Mouse (Mus musculus) embryonic facial prominence, embryonic 14.5 days (tissue): ENCODE results near the gene Rimbp2. TPM values are rescaled to one million over a fixed set of nuclear protein-coding genes. Genes with fewer than 3 reads are reported as not detected.

Source experiments
- ATAC-seq: fragments of 200-750 bp; cut with Nextera tagmentation; 2 replicates; pipeline ENCODE4 v1.8.0; 2017; ENCODE audit warnings: low read depth, moderate number of reproducible peaks, moderate TSS enrichment
- DNase-seq: peaks from one replicate; pipeline ENCODE4 v3.0.0-alpha.2; 2015; ENCODE audit warnings: low spot score
- H3K27ac ChIP-seq: fragments of 300-500 bp; sonication (generic); replicated peaks from 2 replicates; pipeline ENCODE4 v1.5.1; 2014; ENCODE audit warnings: low read depth, mild to moderate bottlenecking, low read length, moderate library complexity
- H3K27me3 ChIP-seq: fragments of 300-500 bp; sonication (generic); replicated peaks from 2 replicates; pipeline ENCODE4 v1.6.1; 2014; ENCODE audit warnings: low read length; ENCODE audit not compliant: control insufficient read depth, insufficient read depth
- H3K36me3 ChIP-seq: fragments of 300-500 bp; sonication (generic); 2 replicates; pipeline ENCODE4 v1.6.1; 2014; ENCODE audit warnings: low read length, mixed read lengths; ENCODE audit not compliant: control insufficient read depth, insufficient read depth
- H3K4me1 ChIP-seq: fragments of 300-500 bp; sonication (generic); 2 replicates; pipeline ENCODE4 v1.6.1; 2014; ENCODE audit warnings: antibody characterized with exemption, low read length; ENCODE audit not compliant: control insufficient read depth, insufficient read depth
- H3K4me2 ChIP-seq: fragments of 300-500 bp; sonication (generic); 2 replicates; pipeline ENCODE4 v1.6.1; 2014; ENCODE audit warnings: low read depth, mild to moderate bottlenecking, low read length, moderate library complexity, mixed read lengths
- H3K4me3 ChIP-seq: fragments of 300-500 bp; sonication (generic); 2 replicates; pipeline ENCODE4 v1.5.1; 2014; ENCODE audit warnings: low read depth, mild to moderate bottlenecking, low read length
- H3K9ac ChIP-seq: fragments of 300-500 bp; sonication (generic); 2 replicates; pipeline ENCODE4 v1.6.1; 2014; ENCODE audit warnings: low read depth, mild to moderate bottlenecking, low read length, moderate library complexity, mixed read lengths
- H3K9me3 ChIP-seq: fragments of 300-500 bp; sonication (generic); 2 replicates; pipeline ENCODE4 v1.6.1; 2016; ENCODE audit warnings: low read length; ENCODE audit not compliant: control insufficient read depth
- WGBS: fragments of 180-500 bp; shearing (Covaris S2); extraction: QIAGEN DNeasy Blood & Tissue Kit; methylation state at CpG from one replicate; pipeline ENCODE4 v1.1.7; 2014; 5-methylcytosine and 5-hydroxymethylcytosine counted together
- polyA plus RNA-seq: library from polyadenylated mRNA; unstranded; fragments of >200 nt; fragmentation: Nextera tagmentation; extraction: Ambion mirVana; gene quantifications from 2 replicates; pipeline ENCODE4 v1.2.1, GENCODE M21; 2014

Rimbp2 gene
- polyA plus RNA-seq, 1 experiment from 2014 or later, result 0.21 TPM

GRCm38 (mm10) chr5:128815629-128816028, 137.7 kb downstream of the Rimbp2 start:
- no peak for ATAC-seq
- Histone ChIP-seq H3K9me3 (no peaks in the 10 kb centered on the region), H3K4me2 (no peak overlapping the region), H3K4me1 (no peaks in the 10 kb centered on the region), H3K9ac (no peak overlapping the region), H3K36me3 (no peaks in the 10 kb centered on the region), H3K27ac (no peak overlapping the region), H3K27me3 (no peaks in the 10 kb centered on the region), H3K4me3 (no peak overlapping the region)
- 62% methylated on average over 8 of the region's 8 CpGs for WGBS
- DNase-seq, result no peak

- no peaks in the 10 kb centered on the region for H3K4me1 ChIP-seq
- no peak overlapping the region for H3K4me3 ChIP-seq
- WGBS, result 65% methylated on average over 6 of the region's 6 CpGs
- H3K4me2 ChIP-seq, result no peak overlapping the region
- DNase-seq (no peak), ATAC-seq (no peak)
- no peak overlapping the region for H3K27ac ChIP-seq
- no peaks in the 10 kb centered on the region for H3K9me3 ChIP-seq
- H3K27me3 ChIP-seq, result no peaks in the 10 kb centered on the region
- H3K9ac ChIP-seq, result no peak overlapping the region
- H3K36me3 ChIP-seq, result no peaks in the 10 kb centered on the region
Observed at GRCm38 (mm10) chr5:128815078-128815477, 138.2 kb downstream of the Rimbp2 start.

GRCm38 (mm10) chr5:128813121-128813520, 140.2 kb downstream of the Rimbp2 start:
- no peaks in the 10 kb centered on the region for H3K36me3 ChIP-seq
- no peak overlapping the region for H3K4me2 ChIP-seq
- no peaks in the 10 kb centered on the region for H3K4me1 ChIP-seq
- no peak overlapping the region for H3K4me3 ChIP-seq
- H3K27ac ChIP-seq, result no peak overlapping the region
- H3K9me3 ChIP-seq, result no peaks in the 10 kb centered on the region
- 23% methylated on average over 11 of the region's 11 CpGs for WGBS
- no peaks in the 10 kb centered on the region for H3K27me3 ChIP-seq
- DNase-seq, result peak; percentile 3
- H3K9ac ChIP-seq, result no peak overlapping the region
- ATAC-seq, result no peak

- Histone ChIP-seq H3K9ac (no peak overlapping the region), H3K9me3 (no peaks in the 10 kb centered on the region), H3K4me3 (no peak overlapping the region), H3K4me2 (no peak overlapping the region), H3K4me1 (no peaks in the 10 kb centered on the region), H3K36me3 (no peaks in the 10 kb centered on the region), H3K27me3 (no peaks in the 10 kb centered on the region), H3K27ac (no peak overlapping the region)
- 85% methylated on average over 6 of the region's 6 CpGs for WGBS
- DNase-seq (no peak), ATAC-seq (no peak)
Observed at GRCm38 (mm10) chr5:128811431-128811830, 141.9 kb downstream of the Rimbp2 start.

GRCm38 (mm10) chr5:128810006-128810405, 143.3 kb downstream of the Rimbp2 start:
- no peak overlapping the region for H3K27ac ChIP-seq
- H3K4me2 ChIP-seq, result no peak overlapping the region
- DNase-seq, result peak; percentile 18
- H3K9ac ChIP-seq, result no peak overlapping the region
- H3K27me3 ChIP-seq, result no peaks in the 10 kb centered on the region
- H3K4me3 ChIP-seq, result no peak overlapping the region
- H3K9me3 ChIP-seq, result no peaks in the 10 kb centered on the region
- ATAC-seq, result no peak; the same call in 1 of the 2 replicates
- H3K4me1 ChIP-seq, result no peaks in the 10 kb centered on the region
- no peaks in the 10 kb centered on the region for H3K36me3 ChIP-seq
- WGBS, result 53% methylated on average over 12 of the region's 12 CpGs

GRCm38 (mm10) chr5:128809406-128809805, 143.9 kb downstream of the Rimbp2 start:
- Histone ChIP-seq H3K4me2 (no peak overlapping the region), H3K9me3 (no peaks in the 10 kb centered on the region), H3K9ac (no peak overlapping the region), H3K36me3 (no peaks in the 10 kb centered on the region), H3K4me3 (no peak overlapping the region), H3K27ac (no peak overlapping the region), H3K27me3 (no peaks in the 10 kb centered on the region), H3K4me1 (no peaks in the 10 kb centered on the region)
- ATAC-seq (no peak), DNase-seq (no peak)
- WGBS, result 50% methylated on average over 5 of the region's 5 CpGs

GRCm38 (mm10) chr5:128808547-128809182, 144.6 kb downstream of the Rimbp2 start:
- Histone ChIP-seq H3K36me3 (no peaks in the 10 kb centered on the region), H3K4me2 (no peak overlapping the region), H3K9me3 (no peaks in the 10 kb centered on the region), H3K4me3 (no peak overlapping the region), H3K27me3 (no peaks in the 10 kb centered on the region), H3K4me1 (no peaks in the 10 kb centered on the region), H3K27ac (no peak overlapping the region), H3K9ac (no peak overlapping the region)
- ATAC-seq (no peak), DNase-seq (no peak)
- WGBS, result 61% methylated on average over 9 of the region's 9 CpGs

- WGBS, result 82% methylated on average over 9 of the region's 9 CpGs
- ATAC-seq (no peak), DNase-seq (no peak)
- Histone ChIP-seq H3K27me3 (no peaks in the 10 kb centered on the region), H3K4me2 (no peak overlapping the region), H3K27ac (no peak overlapping the region), H3K9ac (no peak overlapping the region), H3K9me3 (no peaks in the 10 kb centered on the region), H3K4me1 (no peaks in the 10 kb centered on the region), H3K4me3 (no peak overlapping the region), H3K36me3 (no peaks in the 10 kb centered on the region)
Observed at GRCm38 (mm10) chr5:128807408-128807807, 145.9 kb downstream of the Rimbp2 start.

- 82% methylated on average over 13 of the region's 13 CpGs for WGBS
Observed at GRCm38 (mm10) chr5:128806296-128806998, 146.8 kb downstream of the Rimbp2 start.

More at GRCm38 (mm10) chr5:128806296-128806998, 146.8 kb downstream of the Rimbp2 start:
- H3K27me3 ChIP-seq, result no peaks in the 10 kb centered on the region
- no peaks in the 10 kb centered on the region for H3K9me3 ChIP-seq
- ATAC-seq, result no peak
- no peak overlapping the region for H3K4me2 ChIP-seq
- no peak for DNase-seq
- no peak overlapping the region for H3K4me3 ChIP-seq
- no peaks in the 10 kb centered on the region for H3K36me3 ChIP-seq
- no peak overlapping the region for H3K27ac ChIP-seq
- H3K9ac ChIP-seq, result no peak overlapping the region
- H3K4me1 ChIP-seq, result no peaks in the 10 kb centered on the region
